Mouse (Mus musculus): Measurements from ENCODE around the gene Stn1. TPM values are rescaled to one million over a fixed set of nuclear protein-coding genes. Genes with fewer than 3 reads are reported as not detected.

Gene Stn1
- total RNA-seq, 2 experiments from 2014 or later: 23.0 to 27.5 TPM

GRCm38 (mm10) chr19:47537879-47538278 is 572 bp upstream of the Stn1 start:
- Histone ChIP-seq H3K4me3 (peak overlapping the region; percentile 63; the same call in 1 of the 2 replicates), H3K27ac (peak overlapping the region; percentile 88)
- intact Hi-C loops (cut with DNase I): loop anchor here (2.0 to 10.0 kb wide), 2 partner anchors 41 to 197 kb away; partner anchors contain the start of genes Sfr1 and Slk
- DNase-seq (ENCODE audit: extremely low spot score in 1 of 2, low spot score in 2 of 2): no peak
- TF ChIP-seq CTCF (IDR thresholded peaks at IDR 0.05): no peak

- TF ChIP-seq CTCF (IDR thresholded peaks at IDR 0.05): no peak
- peak; percentile 97 for DNase-seq (ENCODE audit: extremely low spot score in 1 of 2, low spot score in 2 of 2)
- Histone ChIP-seq H3K4me3 (peak overlapping the region; percentile 63), H3K27ac (peak overlapping the region; percentile 88)
- intact Hi-C loops (cut with DNase I): loop anchor here (2.0 to 10.0 kb wide), 2 partner anchors 42 to 198 kb away; partner anchors contain the start of genes Sfr1 and Slk
These were observed 597 bp downstream of the Stn1 start for GRCm38 (mm10) chr19:47536521-47537299.

- TF ChIP-seq CTCF (IDR thresholded peaks at IDR 0.05): no peak
- intact Hi-C loops (cut with DNase I): loop anchor here (10.0 kb wide), 1 partner anchor 201 kb away; the partner anchor contains the start of gene Sfr1
- Histone ChIP-seq H3K4me3 (no peak overlapping the region), H3K27ac (no peak overlapping the region)
- DNase-seq (ENCODE audit: extremely low spot score in 1 of 2, low spot score in 2 of 2): no peak
These were observed 3.2 kb downstream of the Stn1 start for GRCm38 (mm10) chr19:47534131-47534530.

- intact Hi-C loops (cut with DNase I): loop anchor here (10.0 kb wide), 1 partner anchor 202 kb away; the partner anchor contains the start of gene Sfr1
- H3K4me3 ChIP-seq: no peak overlapping the region
- no peak for DNase-seq (ENCODE audit: extremely low spot score in 1 of 2, low spot score in 2 of 2)
- TF ChIP-seq CTCF (IDR thresholded peaks at IDR 0.05): peak; percentile 33
- H3K27ac ChIP-seq: no peak overlapping the region
These were observed 4.9 kb downstream of the Stn1 start for GRCm38 (mm10) chr19:47532449-47532848.

GRCm38 (mm10) chr19:47531309-47531708 is 6.0 kb downstream of the Stn1 start:
- no peak for TF ChIP-seq CTCF (IDR thresholded peaks at IDR 0.05)
- no peak for DNase-seq (ENCODE audit: extremely low spot score in 1 of 2, low spot score in 2 of 2)
- Histone ChIP-seq H3K27ac (no peak overlapping the region), H3K4me3 (no peak overlapping the region)
- intact Hi-C loops (cut with DNase I): loop anchor here (10.0 kb wide), 1 partner anchor 203 kb away; the partner anchor contains the start of gene Sfr1

- no peak for TF ChIP-seq CTCF (IDR thresholded peaks at IDR 0.05)
- DNase-seq (ENCODE audit: extremely low spot score in 1 of 2, low spot score in 2 of 2): peak in 1 of 2 experiments; percentile 33
- intact Hi-C loops (cut with DNase I): no loop called here
- no peak overlapping the region for H3K4me3 ChIP-seq
- peak overlapping the region; percentile 67 for H3K27ac ChIP-seq
These were observed 10.9 kb downstream of the Stn1 start for GRCm38 (mm10) chr19:47526239-47526986.

- intact Hi-C loops (cut with DNase I): no loop called here
- Histone ChIP-seq H3K4me3 (no peak overlapping the region), H3K27ac (no peak overlapping the region)
- no peak for TF ChIP-seq CTCF (IDR thresholded peaks at IDR 0.05)
- no peak for DNase-seq (ENCODE audit: extremely low spot score in 1 of 2, low spot score in 2 of 2)
These were observed 12.4 kb downstream of the Stn1 start for GRCm38 (mm10) chr19:47524905-47525304.

GRCm38 (mm10) chr19:47521403-47521802 is 15.9 kb downstream of the Stn1 start:
- TF ChIP-seq CTCF (IDR thresholded peaks at IDR 0.05): no peak
- no peak overlapping the region for H3K27ac ChIP-seq
- DNase-seq (ENCODE audit: extremely low spot score in 1 of 2, low spot score in 2 of 2): no peak
- intact Hi-C loops (cut with DNase I): no loop called here
- no peak overlapping the region for H3K4me3 ChIP-seq

GRCm38 (mm10) chr19:47519163-47519893 is 18.0 kb downstream of the Stn1 start:
- DNase-seq (ENCODE audit: extremely low spot score in 1 of 2, low spot score in 2 of 2): no peak
- intact Hi-C loops (cut with DNase I): no loop called here
- Histone ChIP-seq H3K27ac (no peak overlapping the region), H3K4me3 (no peak overlapping the region)
- no peak for TF ChIP-seq CTCF (IDR thresholded peaks at IDR 0.05)

GRCm38 (mm10) chr19:47518475-47519162 is 18.7 kb downstream of the Stn1 start:
- intact Hi-C loops (cut with DNase I): no loop called here
- H3K4me3 ChIP-seq: no peak overlapping the region
- no peak for TF ChIP-seq CTCF (IDR thresholded peaks at IDR 0.05)
- no peak for DNase-seq (ENCODE audit: extremely low spot score in 1 of 2, low spot score in 2 of 2)
- H3K27ac ChIP-seq: no peak overlapping the region

GRCm38 (mm10) chr19:47517570-47517969 is 19.7 kb downstream of the Stn1 start:
- TF ChIP-seq CTCF (IDR thresholded peaks at IDR 0.05): no peak
- no peak overlapping the region for H3K4me3 ChIP-seq
- intact Hi-C loops (cut with DNase I): no loop called here
- H3K27ac ChIP-seq: no peak overlapping the region
- DNase-seq (ENCODE audit: extremely low spot score in 1 of 2, low spot score in 2 of 2): no peak
